Mouse (Mus musculus): Measurements from ENCODE around the gene Tk1. TPM values are rescaled to one million over a fixed set of nuclear protein-coding genes. Genes with fewer than 3 reads are reported as not detected.

Tk1 gene
- total and polyA plus RNA-seq, 3 experiments, result 172 to 188 TPM; not detected in 1

DNA sequence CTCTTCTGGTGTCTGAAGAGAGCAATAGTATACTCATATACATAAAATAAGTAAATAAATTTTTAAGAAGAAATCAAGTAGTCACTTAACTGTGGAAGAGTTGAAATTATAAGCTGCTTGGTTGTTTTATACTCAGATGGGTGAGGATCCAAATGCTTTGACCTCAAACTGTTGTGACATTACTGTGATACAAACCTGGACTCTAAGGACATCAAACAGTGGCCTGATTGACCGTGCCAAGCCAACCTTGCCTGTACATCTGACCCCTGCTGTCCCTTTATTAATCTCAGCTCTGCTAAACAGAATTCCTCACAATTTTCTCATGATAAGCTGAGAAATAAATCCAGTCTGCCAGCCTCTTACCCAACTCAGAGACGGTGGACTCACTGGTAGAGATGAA lies 19.8 kb upstream of the Tk1 start:
- Histone ChIP-seq H3K9me3 (replicated peaks; ENCODE audit: insufficient read depth, low read length) (no peaks in the 10 kb centered on the region), H3K79me2 (ENCODE audit: control insufficient read depth, insufficient read depth, low read length, poor library complexity) (peaks cover 19% of the 10 kb centered on the region), H3K36me3 (ENCODE audit: control insufficient read depth in 1 of 2, insufficient read depth in 2 of 2, low read length in 2 of 2) (peaks cover 3 to 18% of the 10 kb centered on the region in 2 experiments), H3K4me3 (ENCODE audit: control insufficient read depth in 1 of 2, insufficient read depth in 1 of 2, low read depth in 2 of 2, low read length in 2 of 2) (no peak overlapping the region), H3K4me1 (ENCODE audit: control insufficient read depth in 1 of 2, insufficient read depth in 2 of 2, low read length in 2 of 2) (peaks cover 19% of the 10 kb centered on the region in 2 experiments), H3K9ac (ENCODE audit: control insufficient read depth, low read depth, low read length, poor library complexity, severe bottlenecking) (no peak overlapping the region), H3K27me3 (ENCODE audit: control insufficient read depth in 1 of 2, insufficient read depth in 2 of 2, low read length in 2 of 2) (no peaks in the 10 kb centered on the region), H3K27ac (ENCODE audit: control insufficient read depth, low read depth, low read length) (no peak overlapping the region)
- DNase-seq (ENCODE audit: low read depth, low spot score), result no peak
- TF ChIP-seq ETS1 (IDR thresholded peaks at IDR 0.05; ENCODE audit: low read depth, low read length) (no peak), JUND (IDR thresholded peaks at IDR 0.05; ENCODE audit: low read depth, low read length) (no peak), TCF12 (IDR thresholded peaks at IDR 0.05; ENCODE audit: low read depth, low read length) (no peak), NRF1 (IDR thresholded peaks at IDR 0.05; ENCODE audit: insufficient read depth, low read depth, low read length, poor library complexity, severe bottlenecking) (no peak), GABPA (IDR thresholded peaks at IDR 0.05; ENCODE audit: low read depth, low read length) (no peak), CHD1 (IDR thresholded peaks at IDR 0.05; ENCODE audit: low read depth, low read length) (no peak), TAL1 (IDR thresholded peaks at IDR 0.05; ENCODE audit: low read length) (no peak), SIN3A (IDR thresholded peaks at IDR 0.05; ENCODE audit: low read length) (no peak), USF1 (IDR thresholded peaks at IDR 0.05; ENCODE audit: low read depth, low read length) (no peak)

DNA sequence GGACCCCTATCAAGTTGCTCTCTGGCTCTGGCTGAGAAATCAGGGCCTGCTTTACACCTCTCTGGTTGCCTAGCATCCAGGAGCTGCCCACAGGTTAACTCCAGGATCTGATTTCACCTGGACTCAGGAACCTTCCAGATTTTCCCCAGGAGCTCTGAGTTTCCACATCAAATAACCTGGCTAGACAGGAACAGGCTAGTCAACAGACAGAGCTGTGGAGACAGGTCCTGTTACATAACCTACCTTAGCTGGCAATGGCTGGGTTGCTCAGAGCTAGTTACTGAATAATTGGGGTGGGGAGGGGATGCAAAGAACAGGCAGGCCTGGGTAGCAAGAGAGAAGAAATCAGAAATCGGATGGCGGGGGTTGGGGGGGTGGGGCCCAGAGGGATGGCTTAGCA lies 19.1 kb upstream of the Tk1 start:
- Histone ChIP-seq H3K9me3 (replicated peaks; ENCODE audit: insufficient read depth, low read length) (no peaks in the 10 kb centered on the region), H3K27ac (ENCODE audit: control insufficient read depth, low read depth, low read length) (no peak overlapping the region), H3K79me2 (ENCODE audit: control insufficient read depth, insufficient read depth, low read length, poor library complexity) (peaks cover 13% of the 10 kb centered on the region), H3K4me1 (ENCODE audit: control insufficient read depth in 1 of 2, insufficient read depth in 2 of 2, low read length in 2 of 2) (peaks cover 13 to 18% of the 10 kb centered on the region in 2 experiments), H3K9ac (ENCODE audit: control insufficient read depth, low read depth, low read length, poor library complexity, severe bottlenecking) (no peak overlapping the region), H3K27me3 (ENCODE audit: control insufficient read depth in 1 of 2, insufficient read depth in 2 of 2, low read length in 2 of 2) (no peaks in the 10 kb centered on the region), H3K4me3 (ENCODE audit: control insufficient read depth in 1 of 2, insufficient read depth in 1 of 2, low read depth in 2 of 2, low read length in 2 of 2) (no peak overlapping the region), H3K36me3 (ENCODE audit: control insufficient read depth in 1 of 2, insufficient read depth in 2 of 2, low read length in 2 of 2) (peaks cover 0 to 13% of the 10 kb centered on the region in 2 experiments; a peak in 2 of 4 replicates)
- TF ChIP-seq RCOR1 (IDR thresholded peaks at IDR 0.05; ENCODE audit: low read depth, low read length) (peak; percentile 77), ELF1 (IDR thresholded peaks at IDR 0.05; ENCODE audit: low read depth, low read length) (no peak)
- no peak for DNase-seq (ENCODE audit: low read depth, low spot score)

DNA sequence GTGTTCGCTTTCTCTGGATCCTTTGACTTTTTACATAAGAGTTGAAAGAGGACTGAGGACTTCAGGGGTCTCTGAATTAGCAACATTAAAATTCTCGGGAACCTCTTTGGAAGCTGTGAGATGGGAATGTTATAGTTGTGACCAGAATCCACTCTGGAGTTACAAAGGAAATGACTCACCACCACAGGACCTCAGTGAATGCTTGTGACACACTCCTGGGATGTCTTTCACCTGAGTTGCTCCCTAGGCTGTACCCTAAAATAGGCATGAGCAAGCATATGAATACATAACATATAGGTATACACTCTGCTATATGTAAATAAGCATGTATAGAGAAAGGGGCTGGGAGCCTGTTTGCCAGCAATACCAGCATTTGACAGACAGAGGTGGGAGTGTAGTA lies 17.5 kb upstream of the Tk1 start:
- Histone ChIP-seq H3K9me3 (replicated peaks; ENCODE audit: insufficient read depth, low read length) (no peaks in the 10 kb centered on the region), H3K27ac (ENCODE audit: control insufficient read depth, low read depth, low read length) (no peak overlapping the region), H3K9ac (ENCODE audit: control insufficient read depth, low read depth, low read length, poor library complexity, severe bottlenecking) (no peak overlapping the region), H3K27me3 (ENCODE audit: control insufficient read depth in 1 of 2, insufficient read depth in 2 of 2, low read length in 2 of 2) (no peaks in the 10 kb centered on the region), H3K4me1 (ENCODE audit: control insufficient read depth in 1 of 2, insufficient read depth in 2 of 2, low read length in 2 of 2) (peaks cover 22 to 29% of the 10 kb centered on the region in 2 experiments), H3K4me3 (ENCODE audit: control insufficient read depth in 1 of 2, insufficient read depth in 1 of 2, low read depth in 2 of 2, low read length in 2 of 2) (no peak overlapping the region), H3K79me2 (ENCODE audit: control insufficient read depth, insufficient read depth, low read length, poor library complexity) (peaks cover 2% of the 10 kb centered on the region; the same call in 1 of the 2 replicates), H3K36me3 (ENCODE audit: control insufficient read depth in 1 of 2, insufficient read depth in 2 of 2, low read length in 2 of 2) (peaks cover 0 to 22% of the 10 kb centered on the region in 2 experiments; a peak in 2 of 4 replicates)
- DNase-seq (ENCODE audit: low read depth, low spot score), result no peak
- no peak for TF ChIP-seq EP300 (IDR thresholded peaks at IDR 0.05; ENCODE audit: low read depth in 1 of 2, low read length in 2 of 2)
- TF ChIP-seq GATA1 (IDR thresholded peaks at IDR 0.05; ENCODE audit: low read depth, low read length), result no peak
- no peak for TF ChIP-seq MAFK (IDR thresholded peaks at IDR 0.05; ENCODE audit: borderline replicate concordance, low read depth, low read length)
- TF ChIP-seq CTCF (IDR thresholded peaks at IDR 0.05 in 2 of 3, conservative IDR thresholded peaks at IDR 0.05 in 1 of 3; ENCODE audit: control insufficient read depth in 1 of 3, insufficient read depth in 1 of 3, low read depth in 2 of 3, low read length in 3 of 3, poor library complexity in 1 of 3, severe bottlenecking in 1 of 3), result no peak
- TF ChIP-seq ZNF384 (IDR thresholded peaks at IDR 0.05; ENCODE audit: low read depth, low read length), result no peak
- TF ChIP-seq SMC3 (IDR thresholded peaks at IDR 0.05; ENCODE audit: low read depth, low read length), result no peak
- no peak for TF ChIP-seq UBTF (IDR thresholded peaks at IDR 0.05; ENCODE audit: borderline replicate concordance, insufficient read depth, low read depth, low read length)
- TF ChIP-seq MAX (IDR thresholded peaks at IDR 0.05; ENCODE audit: low read length), result no peak
- no peak for TF ChIP-seq CHD1 (IDR thresholded peaks at IDR 0.05; ENCODE audit: low read depth, low read length)
- no peak for TF ChIP-seq RAD21 (IDR thresholded peaks at IDR 0.05; ENCODE audit: low read depth, low read length)
- TF ChIP-seq POLR2AphosphoS5 (IDR thresholded peaks at IDR 0.05; ENCODE audit: borderline replicate concordance, low read depth, low read length), result no peak
- TF ChIP-seq POLR2AphosphoS2 (IDR thresholded peaks at IDR 0.05; ENCODE audit: low read length), result no peak
- no peak for TF ChIP-seq ZMIZ1 (IDR thresholded peaks at IDR 0.05; ENCODE audit: low read depth, low read length)
- TF ChIP-seq KAT2A (conservative IDR thresholded peaks at IDR 0.05; ENCODE audit: low read depth, low read length), result no peak
- no peak for TF ChIP-seq ETS1 (IDR thresholded peaks at IDR 0.05; ENCODE audit: low read depth, low read length)
- no peak for TF ChIP-seq MAZ (IDR thresholded peaks at IDR 0.05; ENCODE audit: low read depth, low read length)

All from MEL (cell line).